Mouse (Mus musculus) cerebellum, adult 18-20 months (tissue): Measurements from ENCODE around the gene Cpsf4.
"Not testable (repeated sequence)": the region's sequence is repeated elsewhere in the genome, so short reads cannot be mapped to it uniquely, and the experiment has no call there.

Experiments used
- DNase-seq, 2 experiments: peaks; one replicate each; pipeline ENCODE4 v3.0.0; 2021

The Cpsf4 gene

GRCm38 (mm10) chr5:145229283-145229682, 62.3 kb downstream of the Cpsf4 start:
- DNase-seq, result not testable (repeated sequence)

- no peak for DNase-seq
These were observed 63.6 kb downstream of the Cpsf4 start for GRCm38 (mm10) chr5:145230641-145231040.

- peak; percentile 97 to 98 for DNase-seq
These were observed 64.4 kb downstream of the Cpsf4 start, which contains the start of gene Zfp655 for GRCm38 (mm10) chr5:145231367-145231871. TSS of gene Zfp655 (plus strand) at chr5:145231715.
